Mouse (Mus musculus) hindbrain, embryonic 10.5 days (tissue): ENCODE measurements at regions not wholly inside any gene's neighbourhood (a gene's known extent, or its start where the extent isn't known, plus 50 kb on each side); places are given as distances from the start of the nearest gene placed in this dataset.
A peak's percentile ranks its signal among the peaks of the same experiment; 100 is the strongest.

Source experiments
- DNase-seq: peaks from one replicate; pipeline ENCODE4 v3.0.0-alpha.2; 2017; ENCODE audit warnings: low spot score
- H3K27ac ChIP-seq: fragments of 300-500 bp; sonication (generic); 2 replicates; pipeline ENCODE4 v1.5.1; 2016; ENCODE audit warnings: mild to moderate bottlenecking, moderate library complexity
- H3K27me3 ChIP-seq: fragments of 300-500 bp; sonication (generic); 2 replicates; pipeline ENCODE4 v1.6.1; 2016; ENCODE audit warnings: mild to moderate bottlenecking; ENCODE audit not compliant: poor library complexity, insufficient read depth, severe bottlenecking
- H3K36me3 ChIP-seq: fragments of 300-500 bp; sonication (generic); 2 replicates; pipeline ENCODE4 v1.6.1; 2016; ENCODE audit warnings: mild to moderate bottlenecking, moderate library complexity
- H3K4me1 ChIP-seq: fragments of 300-500 bp; sonication (generic); replicated peaks from 2 replicates; pipeline ENCODE4 v1.6.1; 2016; ENCODE audit warnings: mild to moderate bottlenecking
- H3K4me3 ChIP-seq: fragments of 300-500 bp; sonication (generic); 2 replicates; pipeline ENCODE4 v1.5.1; 2016; ENCODE audit warnings: mild to moderate bottlenecking, moderate library complexity
- H3K9me3 ChIP-seq: fragments of 300-500 bp; sonication (generic); 2 replicates; pipeline ENCODE4 v1.6.1; 2016; ENCODE audit warnings: mild to moderate bottlenecking, moderate library complexity
- WGBS: fragments of 180-500 bp; shearing (Covaris S2); methylation state at CpG from one replicate; pipeline ENCODE4 v1.1.7; 2016; 5-methylcytosine and 5-hydroxymethylcytosine counted together

- Histone ChIP-seq H3K27ac (no peak overlapping the region), H3K4me3 (no peak overlapping the region), H3K4me1 (no peaks in the 10 kb centered on the region), H3K36me3 (no peaks in the 10 kb centered on the region), H3K9me3 (peaks cover 18% of the 10 kb centered on the region; the same call in 1 of the 2 replicates), H3K27me3 (no peaks in the 10 kb centered on the region)
- WGBS = 80% methylated on average over 5 of the region's 5 CpGs
- no peak for DNase-seq
Measured at GRCm38 (mm10) chr4:152767372-152767771, 289.7 kb upstream of the Kcnab2 start.

- Histone ChIP-seq H3K27ac (no peak overlapping the region), H3K36me3 (no peaks in the 10 kb centered on the region), H3K4me3 (no peak overlapping the region), H3K9me3 (peaks cover 18% of the 10 kb centered on the region; the same call in 1 of the 2 replicates), H3K27me3 (no peaks in the 10 kb centered on the region), H3K4me1 (no peaks in the 10 kb centered on the region)
- WGBS = 75% methylated on average over 6 of the region's 6 CpGs
- DNase-seq = no peak
Measured at GRCm38 (mm10) chr4:152763116-152763515, 285.4 kb upstream of the Kcnab2 start.

- Histone ChIP-seq H3K4me1 (no peaks in the 10 kb centered on the region), H3K27ac (no peak overlapping the region), H3K4me3 (no peak overlapping the region), H3K36me3 (no peaks in the 10 kb centered on the region), H3K27me3 (no peaks in the 10 kb centered on the region), H3K9me3 (peaks cover 18% of the 10 kb centered on the region; the same call in 1 of the 2 replicates)
- WGBS = 93% methylated on average over 4 of the region's 4 CpGs
- no peak for DNase-seq
Measured at GRCm38 (mm10) chr4:152762576-152762975, 284.9 kb upstream of the Kcnab2 start.

- DNase-seq = no peak
- WGBS = 93% methylated on average over 5 of the region's 5 CpGs
- no peak overlapping the region for H3K4me3 ChIP-seq
Measured at GRCm38 (mm10) chr4:152757191-152757590, 279.5 kb upstream of the Kcnab2 start.

GRCm38 (mm10) chr4:152756535-152756934 lies 278.9 kb upstream of the Kcnab2 start:
- no peak overlapping the region for H3K27ac ChIP-seq
- no peak overlapping the region for H3K4me3 ChIP-seq
- no peak for DNase-seq
- H3K4me1 ChIP-seq = no peaks in the 10 kb centered on the region
- no peaks in the 10 kb centered on the region for H3K27me3 ChIP-seq
- H3K36me3 ChIP-seq = no peaks in the 10 kb centered on the region
- WGBS = 89% methylated on average over 10 of the region's 10 CpGs
- H3K9me3 ChIP-seq = peaks cover 5% of the 10 kb centered on the region; the same call in 1 of the 2 replicates

More at GRCm38 (mm10) chr4:152757191-152757590, 279.5 kb upstream of the Kcnab2 start:
- peaks cover 1% of the 10 kb centered on the region; the same call in 1 of the 2 replicates for H3K9me3 ChIP-seq
- H3K36me3 ChIP-seq = no peaks in the 10 kb centered on the region
- no peaks in the 10 kb centered on the region for H3K4me1 ChIP-seq
- H3K27ac ChIP-seq = no peak overlapping the region
- no peaks in the 10 kb centered on the region for H3K27me3 ChIP-seq

- peaks cover 5% of the 10 kb centered on the region; the same call in 1 of the 2 replicates for H3K9me3 ChIP-seq
- H3K36me3 ChIP-seq = no peaks in the 10 kb centered on the region
- no peaks in the 10 kb centered on the region for H3K27me3 ChIP-seq
- no peak overlapping the region for H3K27ac ChIP-seq
- H3K4me3 ChIP-seq = no peak overlapping the region
- WGBS = 88% methylated on average over 8 of the region's 8 CpGs
- H3K4me1 ChIP-seq = no peaks in the 10 kb centered on the region
- no peak for DNase-seq
Measured at GRCm38 (mm10) chr4:152755756-152756155, 278.1 kb upstream of the Kcnab2 start.

- no peak for DNase-seq
- no peaks in the 10 kb centered on the region for H3K27me3 ChIP-seq
- H3K9me3 ChIP-seq = no peaks in the 10 kb centered on the region
- no peaks in the 10 kb centered on the region for H3K36me3 ChIP-seq
- WGBS = 47% methylated on average over 11 of the region's 11 CpGs
- no peak overlapping the region for H3K4me3 ChIP-seq
- H3K4me1 ChIP-seq = peaks cover 22% of the 10 kb centered on the region
- 0 out of 2 replicates have a peak overlapping the region, but pooled peaks have one; percentile 23 for H3K27ac ChIP-seq
Measured at GRCm38 (mm10) chr4:152744366-152744765, 266.7 kb upstream of the Kcnab2 start.

- peaks cover 14% of the 10 kb centered on the region; the same call in 1 of the 2 replicates for H3K4me1 ChIP-seq
- no peaks in the 10 kb centered on the region for H3K36me3 ChIP-seq
- DNase-seq = no peak
- H3K27ac ChIP-seq = no peak overlapping the region
- H3K9me3 ChIP-seq = no peaks in the 10 kb centered on the region
- WGBS = 84% methylated on average over 2 of the region's 2 CpGs
- H3K4me3 ChIP-seq = no peak overlapping the region
- no peaks in the 10 kb centered on the region for H3K27me3 ChIP-seq
Measured at GRCm38 (mm10) chr4:152733017-152733416, 255.3 kb upstream of the Kcnab2 start.

- Histone ChIP-seq H3K9me3 (no peaks in the 10 kb centered on the region), H3K27ac (no peak overlapping the region), H3K4me3 (no peak overlapping the region), H3K36me3 (no peaks in the 10 kb centered on the region), H3K27me3 (no peaks in the 10 kb centered on the region), H3K4me1 (peaks cover 12% of the 10 kb centered on the region; the same call in 1 of the 2 replicates)
- DNase-seq = no peak
- WGBS = 74% methylated on average over 10 of the region's 10 CpGs
Measured at GRCm38 (mm10) chr4:152731988-152732387, 254.3 kb upstream of the Kcnab2 start.

- Histone ChIP-seq H3K4me1 (peaks cover 13% of the 10 kb centered on the region), H3K9me3 (no peaks in the 10 kb centered on the region), H3K27me3 (no peaks in the 10 kb centered on the region), H3K4me3 (no peak overlapping the region), H3K36me3 (no peaks in the 10 kb centered on the region), H3K27ac (no peak overlapping the region)
- DNase-seq = no peak
- 49% methylated on average over 10 of the region's 10 CpGs for WGBS
Measured at GRCm38 (mm10) chr4:152731082-152731720, 253.5 kb upstream of the Kcnab2 start.

GRCm38 (mm10) chr4:152729421-152729820 lies 251.8 kb upstream of the Kcnab2 start:
- Histone ChIP-seq H3K4me1 (peaks cover 31% of the 10 kb centered on the region), H3K36me3 (no peaks in the 10 kb centered on the region), H3K27ac (no peak overlapping the region), H3K27me3 (no peaks in the 10 kb centered on the region), H3K9me3 (no peaks in the 10 kb centered on the region), H3K4me3 (no peak overlapping the region)
- 85% methylated on average over 6 of the region's 6 CpGs for WGBS
- DNase-seq = no peak

- WGBS = 45% methylated on average over 5 of the region's 5 CpGs
- H3K9me3 ChIP-seq = no peaks in the 10 kb centered on the region
- DNase-seq = no peak
- peak overlapping the region; percentile 23; the same call in 1 of the 2 replicates for H3K27ac ChIP-seq
- peaks cover 31% of the 10 kb centered on the region for H3K4me1 ChIP-seq
- no peaks in the 10 kb centered on the region for H3K36me3 ChIP-seq
- no peaks in the 10 kb centered on the region for H3K27me3 ChIP-seq
- no peak overlapping the region for H3K4me3 ChIP-seq
Measured at GRCm38 (mm10) chr4:152725881-152726280, 248.2 kb upstream of the Kcnab2 start.

GRCm38 (mm10) chr4:152725423-152725822 lies 247.8 kb upstream of the Kcnab2 start:
- DNase-seq = no peak
- Histone ChIP-seq H3K36me3 (no peaks in the 10 kb centered on the region), H3K27ac (peak overlapping the region; percentile 23; the same call in 1 of the 2 replicates), H3K27me3 (no peaks in the 10 kb centered on the region), H3K4me3 (no peak overlapping the region), H3K9me3 (no peaks in the 10 kb centered on the region), H3K4me1 (peaks cover 28% of the 10 kb centered on the region)
- 51% methylated on average over 6 of the region's 6 CpGs for WGBS
